Mouse (Mus musculus) gastrocnemius, adult 18-20 months (tissue): ENCODE results near the gene Lcn2. TPM values are rescaled to one million over a fixed set of nuclear protein-coding genes. Genes with fewer than 3 reads are reported as not detected.
A peak's percentile ranks its signal among the peaks of the same experiment; 100 is the strongest.

Experiments used
- DNase-seq: peaks from one replicate; pipeline ENCODE4 v3.0.0; 2021; ENCODE audit warnings: low spot score
- total RNA-seq, 2 experiments: library from RNA; stranded (reverse); gene quantifications; 2 replicates each; pipeline ENCODE4 v1.2.3; 2021

The Lcn2 gene
- total RNA-seq, 2 experiments from 2014 or later = 1.4 to 4.8 TPM

DNA sequence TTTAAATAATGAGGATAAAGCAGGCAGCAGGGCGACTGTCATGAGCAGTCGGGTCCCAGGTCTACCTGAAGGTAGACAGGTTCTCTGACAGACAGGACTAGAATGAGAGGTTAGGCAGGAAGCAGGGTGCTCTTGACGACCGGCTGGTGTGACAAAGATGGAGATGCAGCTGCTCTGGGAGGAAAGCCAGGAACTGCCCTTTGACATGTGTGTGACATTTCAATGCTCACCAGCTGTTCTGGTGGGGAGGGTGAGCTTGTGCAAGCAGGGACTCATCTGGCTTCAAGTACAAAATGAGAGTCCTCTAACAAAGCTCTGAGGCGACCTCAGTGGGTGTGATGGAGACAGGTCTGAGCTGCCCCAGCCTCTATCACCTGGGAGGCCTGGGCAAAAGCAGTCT, 25.9 kb upstream of the Lcn2 start:
- peak; percentile 68 for DNase-seq

- peak; percentile 42 for DNase-seq
Measured at GRCm38 (mm10) chr2:32412742-32413531, 24.9 kb upstream of the Lcn2 start.

DNA sequence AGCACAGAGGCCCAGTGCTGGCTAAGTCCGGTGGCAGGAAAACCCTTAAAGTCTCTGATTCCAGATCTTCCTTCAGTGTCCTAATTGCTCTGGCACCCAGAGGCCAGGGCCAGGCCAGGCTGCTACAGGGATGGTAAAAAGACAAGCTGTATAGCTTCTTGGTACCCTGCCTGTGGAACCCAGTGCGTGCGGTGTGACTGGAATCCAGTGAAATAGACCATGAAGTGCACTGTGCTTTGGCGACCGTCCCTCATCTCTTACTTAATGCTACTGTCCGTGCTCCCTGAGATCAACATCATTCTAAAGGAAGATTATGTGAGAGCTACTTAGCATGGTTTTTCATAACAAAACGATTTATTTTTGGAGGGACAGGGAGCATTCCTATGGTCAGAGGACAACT, 23.4 kb upstream of the Lcn2 start:
- no peak for DNase-seq

DNA sequence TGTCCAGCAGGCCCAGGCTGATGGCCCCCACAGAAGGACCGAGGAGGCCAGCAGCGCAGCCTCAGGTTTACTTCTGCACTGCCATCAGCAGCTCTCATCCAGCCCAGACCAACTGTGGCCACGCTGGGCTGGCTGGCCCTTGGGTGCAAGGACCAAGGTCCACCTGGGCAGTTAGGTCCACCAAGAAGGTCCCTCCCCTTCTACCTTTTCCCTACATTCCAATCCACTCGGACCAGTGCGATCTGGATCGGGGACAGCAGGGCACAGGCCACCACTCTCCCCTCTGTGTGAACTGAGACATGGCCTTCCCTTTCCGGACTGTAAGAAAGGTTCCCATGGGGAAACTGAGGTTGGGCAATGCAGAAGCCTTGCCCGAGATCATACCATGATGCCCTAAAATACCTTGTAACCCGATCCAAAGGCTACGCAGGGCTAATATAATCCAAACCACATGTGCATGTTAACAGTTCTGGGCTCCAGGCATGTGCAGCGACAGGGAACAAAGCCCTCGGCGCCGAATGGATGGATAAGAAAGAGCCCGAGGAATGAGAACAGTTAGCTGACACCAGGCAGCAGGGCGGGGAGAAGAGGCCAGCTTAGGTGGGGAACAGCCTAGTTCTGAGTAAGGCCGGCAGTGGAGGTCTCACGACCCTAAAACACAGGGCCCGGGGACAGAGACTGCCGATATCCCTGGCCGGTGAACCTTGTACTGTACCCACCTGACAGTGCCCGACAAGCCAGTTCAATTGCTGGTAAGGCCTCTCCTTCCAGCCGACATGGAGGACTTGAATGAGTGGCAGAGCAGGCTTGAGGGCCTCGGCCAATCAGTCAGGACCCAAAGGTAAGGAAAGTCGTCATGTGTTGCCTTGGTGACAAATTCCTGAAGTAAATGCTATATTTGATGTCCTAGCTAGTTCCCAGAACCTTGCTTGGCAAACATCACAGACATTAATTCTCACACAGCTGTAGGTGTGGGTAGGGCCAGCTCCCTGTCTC, 20.7 kb upstream of the Lcn2 start:
- DNase-seq = no peak

- no peak for DNase-seq
Measured at GRCm38 (mm10) chr2:32407144-32407824, 19.2 kb upstream of the Lcn2 start.

DNA sequence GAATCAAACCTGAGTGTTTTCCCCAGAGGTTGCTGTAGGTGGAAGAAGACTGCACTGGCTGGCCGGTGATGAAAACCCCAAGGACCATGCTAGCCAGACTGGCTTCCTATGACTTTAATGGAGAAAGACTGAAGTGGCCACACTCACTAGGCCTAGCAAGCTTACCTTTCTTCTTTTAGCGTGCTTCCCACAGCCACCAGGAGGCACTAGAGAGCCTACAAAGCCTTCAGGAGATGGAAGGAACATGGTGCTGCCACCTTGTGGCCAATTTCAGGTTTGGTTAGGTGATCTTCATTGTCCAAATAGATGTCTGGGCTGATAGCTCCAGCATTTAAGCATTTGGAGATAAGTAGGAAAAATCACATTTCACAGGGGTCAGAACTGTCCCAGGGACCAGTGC, 16.6 kb upstream of the Lcn2 start:
- peak; percentile 96 for DNase-seq

GRCm38 (mm10) chr2:32396695-32397094, 8.6 kb upstream of the Lcn2 start:
- no peak for DNase-seq

GRCm38 (mm10) chr2:32395946-32396621, 8.0 kb upstream of the Lcn2 start:
- DNase-seq = peak; percentile 91

DNA sequence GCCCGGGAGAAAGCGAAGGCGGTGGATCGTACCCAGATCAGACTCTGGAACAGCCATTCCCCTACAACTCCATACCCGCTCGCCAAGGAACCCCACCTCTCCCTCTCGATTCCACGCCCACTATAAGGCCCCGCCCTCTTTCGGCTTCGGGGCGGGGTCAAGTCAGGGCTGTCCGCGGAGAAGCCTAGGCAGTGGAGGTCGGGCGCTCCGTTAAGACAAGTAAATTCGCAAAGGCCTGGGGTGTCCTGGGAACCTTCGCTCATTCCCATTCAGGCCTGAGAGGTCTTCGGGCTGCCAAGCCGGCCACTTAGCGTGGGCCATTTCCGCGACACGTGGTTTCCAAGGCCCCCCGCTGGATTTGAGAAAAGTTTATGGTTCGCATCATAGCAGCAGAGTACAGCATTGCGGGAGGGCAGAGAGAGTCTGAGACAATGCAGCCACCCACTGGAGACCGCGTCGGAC, 7.5 kb upstream of the Lcn2 start, which contains the start of gene Ptges2:
Gene Ptges2 (plus strand): TSS at position 413 of the 462 bp plus-strand sequence.
- peak; percentile 93 for DNase-seq

GRCm38 (mm10) chr2:32394973-32395372, 6.9 kb upstream of the Lcn2 start:
- no peak for DNase-seq

GRCm38 (mm10) chr2:32392063-32392462, 4.0 kb upstream of the Lcn2 start:
- DNase-seq = no peak

DNA sequence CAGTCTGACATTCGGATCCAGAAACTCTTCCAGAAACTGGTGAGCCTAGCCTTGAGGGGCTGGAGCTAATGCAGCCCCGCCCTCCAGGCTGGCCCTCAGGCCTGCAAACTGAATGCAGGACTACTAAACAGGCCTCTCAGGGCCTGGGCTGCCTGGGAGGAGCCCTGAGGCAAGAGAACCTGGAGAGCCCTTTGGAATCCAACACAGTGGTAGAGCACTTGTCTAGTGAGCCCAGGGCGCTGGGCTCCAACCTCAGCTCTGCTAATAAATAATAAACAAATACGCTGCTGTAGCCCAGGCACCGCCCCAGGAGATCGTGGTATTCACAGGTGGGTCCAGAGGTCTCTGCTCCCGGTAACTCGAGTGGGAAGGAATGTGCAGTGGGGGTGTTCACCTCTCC, 2.8 kb upstream of the Lcn2 start:
- DNase-seq = no peak

- DNase-seq = no peak
Measured at GRCm38 (mm10) chr2:32389157-32389556, 1.1 kb upstream of the Lcn2 start.

DNA sequence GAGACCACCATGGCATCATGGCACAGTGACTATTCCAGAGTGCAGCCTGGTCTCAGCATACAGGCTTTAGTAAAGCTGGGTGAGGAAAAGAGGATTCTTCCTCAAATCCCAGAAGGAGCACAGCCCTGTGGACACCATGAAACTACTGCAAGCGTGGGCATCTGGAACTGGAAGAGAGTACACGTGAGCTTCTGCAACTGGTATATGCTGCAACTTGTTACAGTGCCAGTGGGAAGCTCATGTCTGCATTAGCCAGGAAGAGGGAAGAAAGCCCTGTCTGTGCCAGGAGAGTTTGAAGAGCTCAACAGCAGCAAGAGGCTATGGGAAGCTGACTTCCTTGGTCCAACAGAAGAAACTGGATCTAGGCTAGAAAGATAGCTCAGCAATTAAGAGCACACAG, 5.4 kb downstream of the Lcn2 start:
- no peak for DNase-seq

DNA sequence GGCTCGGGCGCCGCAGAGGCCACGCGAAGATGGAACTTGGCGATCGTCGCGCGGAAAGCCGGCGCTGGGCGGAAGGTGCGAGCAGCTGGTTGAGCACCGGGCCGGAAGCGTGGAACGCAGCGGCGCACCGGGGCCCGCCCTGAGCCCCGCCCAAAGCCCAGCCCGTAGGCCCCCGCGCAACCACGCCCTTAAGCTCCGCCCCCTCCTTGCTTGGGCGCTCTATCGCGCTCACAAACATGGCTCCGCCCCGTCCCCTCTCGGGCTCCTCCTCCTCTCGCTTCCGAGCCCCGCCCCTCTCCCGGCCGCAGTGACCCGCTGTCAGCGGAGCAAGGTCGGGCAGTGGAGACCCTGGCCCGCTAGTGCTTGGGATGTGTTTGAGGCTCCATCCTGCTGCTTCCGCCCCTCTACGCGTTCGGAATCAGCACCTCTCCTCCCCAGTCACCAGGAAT, 6.3 kb downstream of the Lcn2 start, which contains the start of gene 1110008P14Rik:
Gene 1110008P14Rik (minus strand): TSS at position 164 of the 449 bp plus-strand sequence.
- peak; percentile 96 for DNase-seq

DNA sequence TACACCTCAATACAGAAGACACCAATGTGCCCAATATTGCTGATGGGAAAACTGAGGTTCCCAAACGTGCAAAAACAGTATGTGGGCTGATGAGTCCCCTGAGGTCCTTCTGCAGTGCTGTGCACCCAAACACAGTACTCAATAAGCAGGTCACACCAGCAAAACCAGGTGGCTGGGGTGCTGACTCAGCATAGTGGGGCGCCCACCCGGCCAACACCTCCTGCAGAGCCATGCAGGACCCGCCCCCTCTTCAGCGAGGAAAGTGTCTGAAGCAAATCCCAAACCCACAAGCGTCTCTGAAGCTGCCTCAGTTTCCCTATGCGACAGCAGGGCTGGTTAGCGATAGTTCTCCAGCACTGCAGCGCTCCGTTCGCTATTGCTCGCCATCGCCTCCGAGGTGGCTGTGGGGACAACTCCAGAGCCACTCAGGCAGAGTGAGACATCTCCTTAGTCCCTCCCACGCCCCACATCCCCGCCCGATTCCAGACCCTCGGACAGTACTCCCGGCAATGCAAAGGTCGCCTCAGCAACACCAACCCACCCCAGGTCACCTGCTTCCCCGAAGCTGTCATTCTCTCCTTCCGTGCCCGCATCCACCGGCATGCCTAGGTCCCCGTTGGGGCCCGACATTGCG, 6.8 kb downstream of the Lcn2 start:
- no peak for DNase-seq

GRCm38 (mm10) chr2:32380001-32380500, 8.0 kb downstream of the Lcn2 start:
- DNase-seq = no peak

- DNase-seq = no peak
Measured at GRCm38 (mm10) chr2:32376963-32377362, 11.1 kb downstream of the Lcn2 start.

DNA sequence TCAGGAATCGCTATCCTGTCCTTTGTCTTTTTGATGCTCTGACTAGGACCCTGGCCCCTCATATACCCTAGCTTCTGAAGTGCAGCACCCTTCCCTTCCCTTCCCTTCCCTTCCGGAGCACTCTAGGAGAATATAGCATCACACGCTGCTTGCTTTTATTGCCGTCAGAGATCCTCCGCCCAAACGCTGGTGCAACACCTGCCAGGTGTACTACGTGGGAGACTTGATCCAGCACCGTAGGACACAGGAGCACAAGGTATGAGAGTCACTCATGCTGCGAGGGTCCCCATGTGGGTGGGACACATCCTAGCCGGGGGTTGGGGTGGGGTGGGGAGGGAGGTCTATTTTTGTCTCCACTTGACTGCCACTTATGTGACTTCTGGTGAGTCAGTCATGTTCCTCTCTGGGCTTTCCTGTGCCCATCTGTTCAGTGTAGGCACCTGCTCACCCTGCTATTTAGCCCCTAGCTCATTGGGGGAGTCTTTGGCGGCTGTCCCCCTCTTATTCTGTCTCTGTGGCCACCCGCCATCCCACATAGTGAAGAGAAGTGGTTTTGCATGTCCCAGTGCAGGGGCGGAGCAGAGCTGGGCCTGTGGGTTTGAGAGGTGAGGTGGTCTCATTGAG, 12.6 kb downstream of the Lcn2 start:
- DNase-seq = no peak

DNA sequence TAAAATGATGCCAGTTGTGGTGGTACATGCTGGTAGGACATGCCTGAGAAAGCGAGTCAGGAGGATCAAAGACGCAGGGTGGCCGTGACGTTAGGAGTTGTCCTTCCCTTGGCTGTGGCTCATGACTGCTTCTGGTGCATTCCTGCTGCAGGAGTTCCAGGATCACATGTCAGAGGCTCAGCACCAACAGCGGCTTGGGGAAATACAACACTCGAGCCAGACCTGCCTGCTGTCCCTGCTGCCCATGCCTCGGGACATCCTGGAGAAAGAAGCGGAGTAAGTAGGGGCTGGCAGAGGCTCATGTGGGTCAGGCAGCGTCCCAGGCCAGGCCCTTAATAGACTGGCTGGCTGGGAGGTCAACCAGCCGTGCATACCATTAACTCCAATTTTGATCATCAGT, 13.9 kb downstream of the Lcn2 start:
- peak; percentile 84 for DNase-seq
